Comparison of ENCODE assay signal across 15 mouse cellular contexts in genomic region chr17:24007391-24007790, GRCm38 (mm10). TPM values are rescaled to one million over a fixed set of nuclear protein-coding genes. Genes with fewer than 3 reads are reported as not detected.
DNase-seq lines count a peak whose midpoint lies in the region; ATAC-seq lines count a peak whose summit lies in the region.
"Had no signal": no experiment of that assay in that cellular context is flagged by ENCODE, and none has a peak within 500 bp of the region (broad histone marks: within the 10 kb centered on the region; RNA-seq: fewer than 3 reads in every experiment).

No protein-coding gene starts in this region.

- H3K36me3 ChIP-seq in liver, embryonic 12.5 days = no peaks in the 10 kb centered on the region
- H3K36me3 ChIP-seq in liver, embryonic 11.5 days (ENCODE audit: control insufficient read depth, insufficient read depth, low read length) = no peaks in the 10 kb centered on the region
- no peaks in the 10 kb centered on the region for H3K36me3 ChIP-seq in intestine, embryonic 14.5 days (ENCODE audit: control insufficient read depth, insufficient read depth, low read length)
- H3K36me3 ChIP-seq: forebrain, embryonic 10.5 days; hindbrain, embryonic 12.5 days had no signal

- no peaks in the 10 kb centered on the region for H3K27me3 ChIP-seq in liver, embryonic 12.5 days (replicated peaks)
- 0 out of 2 replicates have a peak, but pooled peaks cover 2% of the 10 kb centered on the region for H3K27me3 ChIP-seq in liver, embryonic 11.5 days (replicated peaks; ENCODE audit: control insufficient read depth, insufficient read depth, low read length)
- no peaks in the 10 kb centered on the region for H3K27me3 ChIP-seq in intestine, embryonic 14.5 days (replicated peaks; ENCODE audit: control insufficient read depth, insufficient read depth, low read length)

- WGBS in liver, embryonic 12.5 days (ENCODE audit: insufficient replicate concordance) = 43% methylated on average over 1 of the region's 1 CpGs
- WGBS in liver, embryonic 11.5 days = 61% methylated on average over 1 of the region's 1 CpGs
- WGBS in intestine, embryonic 14.5 days = 64% methylated on average over 1 of the region's 1 CpGs

- H3K4me3 ChIP-seq in liver, embryonic 12.5 days = no peak overlapping the region
- H3K4me3 ChIP-seq in liver, embryonic 11.5 days (ENCODE audit: low read depth, low read length) = no peak overlapping the region
- H3K4me3 ChIP-seq in intestine, embryonic 14.5 days (ENCODE audit: low read depth, low read length) = no peak overlapping the region
- H3K4me3 ChIP-seq: forebrain, embryonic 10.5 days; heart, adult 2 months; hindbrain, embryonic 12.5 days had no signal

- H3K9me3 ChIP-seq in liver, embryonic 12.5 days (replicated peaks) = no peaks in the 10 kb centered on the region
- H3K9me3 ChIP-seq in liver, embryonic 11.5 days (ENCODE audit: control insufficient read depth, low read length) = no peaks in the 10 kb centered on the region
- no peaks in the 10 kb centered on the region for H3K9me3 ChIP-seq in intestine, embryonic 14.5 days (ENCODE audit: control insufficient read depth, low read length)
- H3K9me3 ChIP-seq: forebrain, embryonic 10.5 days; hindbrain, embryonic 12.5 days had no signal

- 0 out of 2 replicates have a peak, but pooled peaks have one; percentile 30 for ATAC-seq in liver, embryonic 12.5 days
- ATAC-seq in liver, embryonic 11.5 days (replicated peaks; ENCODE audit: low FRiP score) = no peak
- ATAC-seq in intestine, embryonic 14.5 days (replicated peaks; ENCODE audit: low FRiP score, low TSS enrichment, low read depth) = peak; percentile 62; the same call in 1 of the 2 replicates
- peak; percentile 94 for ATAC-seq in monocyte, adult 5-6 weeks (replicated peaks; ENCODE audit: insufficient number of reproducible peaks, low FRiP score, low TSS enrichment, poor library complexity, severe bottlenecking)

- H3K4me1 ChIP-seq in liver, embryonic 12.5 days = no peaks in the 10 kb centered on the region
- H3K4me1 ChIP-seq in liver, embryonic 11.5 days (replicated peaks; ENCODE audit: control insufficient read depth, insufficient read depth, low read length) = no peaks in the 10 kb centered on the region
- no peaks in the 10 kb centered on the region for H3K4me1 ChIP-seq in intestine, embryonic 14.5 days (replicated peaks; ENCODE audit: control insufficient read depth, insufficient read depth, low read length)
- H3K4me1 ChIP-seq: forebrain, embryonic 10.5 days; hindbrain, embryonic 12.5 days had no signal

- no peak for DNase-seq in liver, embryonic 11.5 days (ENCODE audit: low spot score)
- DNase-seq in adipocyte (ENCODE audit: low spot score) = peak; percentile 69
- DNase-seq in intestine, embryonic 14.5 days (ENCODE audit: low spot score) = no peak
- DNase-seq in thymus, postnatal 10 days (ENCODE audit: low spot score in 2 of 2) = no peak
- no peak for DNase-seq in gastrocnemius, postnatal 10 days
- DNase-seq in cerebellum, adult 18-20 months = no peak
- DNase-seq: kidney, postnatal 25 days had no signal

- no peak overlapping the region for H3K9ac ChIP-seq in liver, embryonic 12.5 days
- no peak overlapping the region for H3K9ac ChIP-seq in liver, embryonic 11.5 days (ENCODE audit: low read depth, low read length)
- H3K9ac ChIP-seq in intestine, embryonic 14.5 days (ENCODE audit: low read length) = no peak overlapping the region
- H3K9ac ChIP-seq: hindbrain, embryonic 12.5 days had no signal

- no peak overlapping the region for H3K27ac ChIP-seq in liver, embryonic 12.5 days
- no peak overlapping the region for H3K27ac ChIP-seq in liver, embryonic 11.5 days (ENCODE audit: low read depth, low read length)
- no peak overlapping the region for H3K27ac ChIP-seq in intestine, embryonic 14.5 days (ENCODE audit: low read depth)
- H3K27ac ChIP-seq: forebrain, embryonic 10.5 days; heart, adult 2 months; hindbrain, embryonic 12.5 days had no signal

- H3K4me2 ChIP-seq in liver, embryonic 12.5 days = no peak overlapping the region
- no peak overlapping the region for H3K4me2 ChIP-seq in liver, embryonic 11.5 days
- no peak overlapping the region for H3K4me2 ChIP-seq in intestine, embryonic 14.5 days (ENCODE audit: low read length)
- H3K4me2 ChIP-seq: hindbrain, embryonic 12.5 days; midbrain, embryonic 11.5 days had no signal

RNA-seq across cellular contexts. Expression of gene Prss22, which starts 9.5 kb away (rescaled TPM):
- polyA plus RNA-seq in liver, embryonic 12.5 days (2016; fragmentation: Nextera tagmentation; extraction: Ambion mirVana) = not detected in 2 replicates
- 0.21 TPM in 1 of 2 replicates, not detected in the other for polyA plus RNA-seq in liver, embryonic 11.5 days (2014; fragmentation: Nextera tagmentation; extraction: Ambion mirVana)
- not detected in 2 replicates for polyA plus RNA-seq in intestine, embryonic 14.5 days (2014; fragmentation: Nextera tagmentation; extraction: Ambion mirVana)
- not detected in 3 replicates for total RNA-seq in monocyte, adult 5-6 weeks (2017)
- total RNA-seq in gastrocnemius, postnatal 10 days (2021) = not detected
- total RNA-seq: CH12.LX; heart, adult 2 months had no signal
- polyA plus RNA-seq: heart, adult 2 months; midbrain, embryonic 11.5 days had no signal

RNA-seq across cellular contexts. Expression of gene Prss30, which starts 27.0 kb away (rescaled TPM):
- polyA plus RNA-seq in liver, embryonic 12.5 days (2016; fragmentation: Nextera tagmentation; extraction: Ambion mirVana) = not detected in 2 replicates
- polyA plus RNA-seq in liver, embryonic 11.5 days (2014; fragmentation: Nextera tagmentation; extraction: Ambion mirVana) = not detected in 2 replicates
- 0.12 TPM in 1 of 2 replicates, not detected in the other for polyA plus RNA-seq in intestine, embryonic 14.5 days (2014; fragmentation: Nextera tagmentation; extraction: Ambion mirVana)
- total RNA-seq in monocyte, adult 5-6 weeks (2017) = 0.76 to 1.2 TPM in 2 of 3 replicates, not detected in the other
- not detected for total RNA-seq in gastrocnemius, postnatal 10 days (2021)
- total RNA-seq: heart, adult 2 months had no signal
- polyA plus RNA-seq: forebrain, embryonic 10.5 days; hindbrain, embryonic 12.5 days; limb, embryonic 11.5 days; midbrain, embryonic 11.5 days had no signal

RNA-seq across cellular contexts. Expression of gene Prss27, which starts 30.6 kb away (rescaled TPM):
- polyA plus RNA-seq in liver, embryonic 12.5 days (2016; fragmentation: Nextera tagmentation; extraction: Ambion mirVana) = not detected in 2 replicates
- not detected in 2 replicates for polyA plus RNA-seq in liver, embryonic 11.5 days (2014; fragmentation: Nextera tagmentation; extraction: Ambion mirVana)
- 0.28 and 0.43 TPM in 2 replicates for polyA plus RNA-seq in intestine, embryonic 14.5 days (2014; fragmentation: Nextera tagmentation; extraction: Ambion mirVana)
- not detected in 3 replicates for total RNA-seq in monocyte, adult 5-6 weeks (2017)
- total RNA-seq in gastrocnemius, postnatal 10 days (2021) = not detected
- total RNA-seq: CH12.LX; heart, adult 2 months had no signal
- polyA plus RNA-seq: heart, adult 2 months; midbrain, embryonic 11.5 days had no signal

RNA-seq across cellular contexts. Expression of gene Sbpl, which starts 52.3 kb away (rescaled TPM):
- polyA plus RNA-seq in liver, embryonic 12.5 days (2016; fragmentation: Nextera tagmentation; extraction: Ambion mirVana) = not detected in 2 replicates
- not detected in 2 replicates for polyA plus RNA-seq in liver, embryonic 11.5 days (2014; fragmentation: Nextera tagmentation; extraction: Ambion mirVana)
- not detected in 2 replicates for polyA plus RNA-seq in intestine, embryonic 14.5 days (2014; fragmentation: Nextera tagmentation; extraction: Ambion mirVana)
- total RNA-seq in monocyte, adult 5-6 weeks (2017) = not detected in 3 replicates
- total RNA-seq in gastrocnemius, postnatal 10 days (2021) = not detected
- total RNA-seq: CH12.LX; heart, adult 2 months had no signal
- polyA plus RNA-seq: forebrain, embryonic 10.5 days; heart, adult 2 months; hindbrain, embryonic 12.5 days; limb, embryonic 11.5 days; midbrain, embryonic 11.5 days had no signal
